Mouse (Mus musculus): ENCODE data around the gene Sema3b. TPM values are rescaled to one million over a fixed set of nuclear protein-coding genes. Genes with fewer than 3 reads are reported as not detected.

Sema3b gene
- total RNA-seq, 2 experiments from 2014 or later: not detected

DNA sequence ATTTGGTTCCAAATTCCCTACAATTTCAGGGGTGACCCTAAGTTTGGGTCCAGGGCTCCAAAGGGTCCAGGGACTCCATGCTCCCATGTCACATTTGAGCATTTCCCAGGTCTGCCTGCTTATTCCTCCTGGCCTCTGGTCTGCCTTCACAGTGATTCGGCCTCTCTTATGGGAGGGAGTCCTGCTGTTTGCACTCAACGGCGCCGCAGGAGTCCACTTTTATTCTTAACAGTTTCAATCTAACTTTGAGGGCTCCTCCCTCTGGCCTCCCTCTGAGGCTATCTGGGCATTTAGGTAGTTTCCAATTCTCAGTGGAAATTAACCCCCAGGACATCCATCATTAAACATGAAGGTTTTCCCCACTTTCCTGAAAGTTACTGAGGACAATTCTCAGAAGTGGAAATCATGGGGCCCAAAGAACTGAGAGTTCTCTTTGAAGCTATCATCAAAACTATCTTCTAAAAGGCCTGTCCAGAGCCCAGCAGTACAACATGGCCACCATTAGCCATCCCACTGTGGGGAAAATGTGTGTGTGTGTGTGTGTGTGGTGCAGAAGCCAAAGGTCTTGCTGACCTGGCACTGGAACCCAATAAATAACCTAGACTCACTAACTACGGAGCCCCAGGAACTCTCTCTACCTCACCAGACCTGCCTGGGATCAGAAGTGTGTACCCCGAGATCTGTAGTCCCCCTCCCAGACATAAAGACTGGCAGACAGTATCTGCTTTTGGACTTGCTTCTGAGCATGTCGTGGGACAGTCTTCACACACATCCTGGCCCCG is 14.6 kb downstream of the Sema3b start:
- ATAC-seq (replicated peaks; ENCODE audit: low FRiP score, poor library complexity, severe bottlenecking): no peak

DNA sequence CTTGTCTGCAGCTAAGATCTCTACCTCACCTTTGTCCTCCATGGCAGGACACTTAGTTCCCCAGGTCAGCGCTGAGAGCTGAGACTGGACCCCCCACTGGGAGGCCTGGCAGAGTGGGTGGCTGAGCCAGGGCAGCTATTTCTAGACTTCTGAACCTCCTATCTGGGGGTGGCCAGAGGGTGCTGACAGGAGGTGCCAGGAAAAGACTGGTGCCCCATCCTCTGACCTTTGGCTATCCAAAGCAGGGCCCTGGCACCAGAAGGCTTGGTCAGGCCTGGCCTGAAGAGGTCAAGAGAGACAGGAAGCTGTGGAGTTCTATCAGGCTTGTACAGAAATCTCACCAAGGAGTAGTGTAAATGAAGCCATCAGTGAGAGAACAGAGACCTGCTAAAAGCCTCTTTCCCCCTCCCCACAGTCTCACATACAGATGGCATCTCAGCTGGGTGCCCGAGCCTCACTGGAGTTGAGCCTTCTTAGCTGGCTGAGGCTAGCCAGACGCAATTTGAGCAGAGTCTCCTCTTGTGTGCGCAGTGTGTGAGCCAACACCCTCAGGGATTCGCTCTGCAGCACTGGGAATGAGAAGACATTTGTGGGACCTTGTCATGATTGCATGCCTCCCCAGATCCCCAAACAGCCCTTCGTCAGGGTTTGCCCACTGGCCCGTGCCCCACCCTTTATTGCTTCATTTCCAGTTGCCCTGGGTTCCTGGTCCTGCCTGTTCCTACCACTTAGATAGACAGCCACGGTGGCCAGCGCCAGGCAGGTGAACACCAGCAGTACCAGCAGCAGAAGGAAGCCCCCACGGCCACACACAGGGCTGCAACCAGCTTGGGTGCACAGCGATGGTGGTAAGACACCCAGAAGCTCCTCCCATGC is 15.7 kb downstream of the Sema3b start:
- no peak for ATAC-seq (replicated peaks; ENCODE audit: low FRiP score, poor library complexity, severe bottlenecking)

DNA sequence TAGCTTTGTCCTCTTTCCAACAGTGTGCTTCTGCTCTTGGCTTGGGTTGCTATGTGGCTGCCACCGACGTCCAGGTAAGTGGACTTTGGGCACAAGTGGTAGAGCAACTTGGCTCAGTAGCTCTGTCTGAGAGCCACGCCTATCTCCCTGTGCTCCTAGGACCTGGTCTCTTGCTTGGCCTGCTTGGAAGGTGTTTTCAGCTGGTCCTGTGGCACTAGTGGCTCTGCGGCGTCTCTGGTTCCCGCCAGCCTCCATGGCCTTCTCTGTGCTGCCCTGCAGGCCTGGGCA is 18.3 kb downstream of the Sema3b start:
- ATAC-seq (replicated peaks; ENCODE audit: low FRiP score, poor library complexity, severe bottlenecking): no peak

DNA sequence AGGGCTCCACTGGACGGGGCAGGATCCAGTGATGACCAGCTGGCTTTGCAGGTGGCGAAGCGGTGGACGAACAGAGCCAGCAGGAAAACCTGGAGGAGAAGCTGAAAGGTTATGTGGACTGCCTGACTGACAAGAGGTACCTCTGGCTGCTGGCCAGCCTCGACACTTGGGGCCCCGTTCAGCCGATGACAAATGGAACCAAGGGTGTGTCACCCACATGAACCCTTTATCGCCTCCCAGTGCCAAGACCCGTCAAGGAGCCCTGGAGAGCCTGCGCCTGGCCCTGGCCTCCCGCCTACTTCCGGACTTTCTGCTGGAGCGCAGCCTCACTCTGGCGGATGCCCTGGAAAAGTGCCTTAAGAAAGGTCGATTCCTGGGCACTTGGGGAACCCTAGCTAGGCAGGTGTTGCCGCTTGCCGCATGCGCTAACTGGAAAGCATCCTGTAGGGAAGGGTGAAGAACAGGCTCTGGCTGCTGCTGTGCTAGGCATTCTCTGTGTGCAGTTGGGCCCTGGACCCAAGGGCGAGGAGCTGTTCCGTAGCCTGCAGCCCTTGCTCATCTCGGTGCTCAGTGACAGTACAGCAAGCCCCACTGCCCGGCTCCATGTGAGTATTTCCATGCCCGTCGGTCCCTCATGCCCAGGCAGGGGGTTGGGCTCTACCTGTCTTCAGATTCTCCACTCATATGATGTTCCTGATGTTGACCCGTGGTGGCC is 18.8 kb downstream of the Sema3b start:
- peak; percentile 63 for ATAC-seq (replicated peaks; ENCODE audit: low FRiP score, poor library complexity, severe bottlenecking)

DNA sequence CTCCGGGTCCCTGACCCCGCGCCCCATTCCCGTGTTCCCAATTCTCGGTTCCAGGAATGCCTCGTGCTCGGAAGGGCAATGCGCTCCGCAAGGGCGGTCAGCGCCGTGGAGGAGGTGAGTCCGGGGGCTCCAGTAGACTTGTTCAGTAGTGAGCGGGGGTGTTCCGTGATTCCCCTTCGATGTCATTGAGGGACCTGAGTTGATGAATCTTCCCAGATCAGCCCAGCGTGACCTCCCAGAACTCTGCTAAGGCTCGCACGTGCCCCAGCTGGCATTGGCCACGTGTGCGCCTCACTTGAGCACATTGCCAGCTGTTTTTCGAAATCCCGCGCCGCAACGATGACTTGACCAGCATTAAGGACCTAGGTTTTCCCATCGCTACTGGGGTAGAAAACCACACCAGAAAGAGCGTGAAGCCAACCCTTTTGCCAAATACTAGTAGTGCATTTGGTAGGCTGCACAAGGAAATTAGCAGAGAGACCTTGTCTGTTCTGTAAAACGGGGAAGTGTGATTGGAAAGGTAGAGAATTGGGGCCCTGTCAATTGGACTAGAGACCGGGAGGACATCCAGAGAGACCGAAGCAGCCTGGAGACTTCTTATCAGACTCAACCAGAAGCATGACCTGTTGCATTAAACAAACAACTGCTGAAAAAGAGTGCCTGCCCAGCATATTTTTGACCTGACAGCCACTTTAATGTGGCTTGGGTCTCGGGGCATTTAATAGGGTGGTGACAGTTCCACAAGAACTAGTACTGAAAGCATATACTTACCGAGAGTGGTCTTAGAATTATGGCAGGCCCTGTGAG is 21.0 kb downstream of the Sema3b start:
- peak; percentile 47 for ATAC-seq (replicated peaks; ENCODE audit: low FRiP score, poor library complexity, severe bottlenecking)

DNA sequence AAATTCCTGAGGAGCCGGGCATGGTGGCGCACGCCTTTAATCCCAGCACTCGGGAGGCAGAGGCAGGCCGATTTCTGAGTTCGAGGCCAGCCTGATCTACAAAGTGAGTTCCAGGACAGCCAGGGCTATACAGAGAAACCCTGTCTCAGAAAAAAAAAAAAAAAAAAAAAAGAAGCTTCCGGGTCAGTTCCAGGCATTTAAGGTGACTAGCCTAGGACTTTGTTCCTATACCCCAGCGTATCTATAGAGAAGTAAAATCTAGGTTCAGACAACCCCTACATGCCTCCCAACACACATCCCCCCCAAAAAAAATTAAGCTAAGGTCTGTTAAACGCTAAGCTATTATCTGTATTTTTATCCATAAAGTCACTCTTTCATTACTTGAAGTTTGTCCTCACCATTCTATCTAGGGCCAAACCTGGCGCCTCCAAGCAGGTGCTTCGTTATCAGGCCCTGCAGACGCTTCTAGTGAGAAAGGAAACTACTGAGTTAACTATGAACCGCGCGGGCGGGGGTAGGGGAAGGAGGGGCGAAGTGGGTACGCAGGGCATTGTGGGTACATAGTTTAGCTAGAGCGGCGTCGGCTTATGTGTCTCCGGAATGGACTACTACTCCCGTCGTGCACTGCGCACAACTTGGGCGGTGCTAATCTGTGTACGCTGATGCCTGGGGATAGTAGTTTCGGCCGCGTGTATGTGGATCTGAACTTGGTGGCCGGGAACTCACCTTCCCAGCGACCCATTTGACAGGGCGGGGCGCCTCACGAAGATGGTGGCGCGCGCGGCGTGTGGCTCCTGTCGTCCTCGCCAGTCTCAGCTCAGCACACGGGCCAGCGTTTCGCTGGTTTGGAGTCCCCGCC is 21.8 kb downstream of the Sema3b start, which contains the start of gene Ifrd2:
TSS of gene Ifrd2 (plus strand) at position 669 of the 859 bp plus-strand sequence.
- peak; percentile 72 for ATAC-seq (replicated peaks; ENCODE audit: low FRiP score, poor library complexity, severe bottlenecking)

DNA sequence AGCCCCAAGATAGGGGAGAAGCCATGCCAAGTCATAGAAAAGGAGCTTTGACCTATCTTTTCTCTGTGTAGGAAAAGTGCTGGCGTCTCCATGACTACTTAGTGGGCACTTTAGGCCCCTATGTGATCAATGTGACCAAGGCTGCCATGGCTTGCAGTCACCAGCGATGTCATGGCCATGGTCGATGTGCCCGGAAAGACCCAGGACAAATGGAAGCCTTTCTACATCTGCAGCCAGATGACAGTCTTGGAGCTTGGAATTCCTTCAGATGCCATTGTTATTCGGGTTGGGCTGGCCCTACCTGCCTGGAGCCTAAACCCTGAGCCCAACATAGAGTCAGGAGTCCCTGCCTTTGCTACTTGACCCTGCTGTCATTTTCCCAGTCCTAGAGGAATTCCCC is 22.5 kb downstream of the Sema3b start:
- ATAC-seq (replicated peaks; ENCODE audit: low FRiP score, poor library complexity, severe bottlenecking): no peak

DNA sequence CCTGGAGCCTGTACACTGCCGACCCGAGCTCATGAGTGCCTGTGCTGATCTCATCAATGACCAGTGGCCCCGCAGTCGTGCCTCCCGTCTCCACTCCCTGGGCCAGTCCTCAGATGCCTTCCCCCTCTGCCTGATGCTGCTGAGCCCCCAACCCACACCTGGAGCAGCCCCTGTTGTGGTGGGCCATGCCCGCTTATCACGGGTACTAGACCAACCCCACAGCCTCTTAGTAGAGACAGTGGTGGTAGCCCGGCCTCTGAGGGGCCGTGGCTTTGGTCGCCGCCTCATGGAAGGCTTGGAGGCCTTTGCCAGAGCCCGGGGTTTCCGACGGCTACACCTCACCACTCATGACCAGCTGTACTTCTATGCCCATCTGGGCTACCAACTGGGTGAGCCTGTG is 25.9 kb downstream of the Sema3b start:
- no peak for ATAC-seq (replicated peaks; ENCODE audit: low FRiP score, poor library complexity, severe bottlenecking)

DNA sequence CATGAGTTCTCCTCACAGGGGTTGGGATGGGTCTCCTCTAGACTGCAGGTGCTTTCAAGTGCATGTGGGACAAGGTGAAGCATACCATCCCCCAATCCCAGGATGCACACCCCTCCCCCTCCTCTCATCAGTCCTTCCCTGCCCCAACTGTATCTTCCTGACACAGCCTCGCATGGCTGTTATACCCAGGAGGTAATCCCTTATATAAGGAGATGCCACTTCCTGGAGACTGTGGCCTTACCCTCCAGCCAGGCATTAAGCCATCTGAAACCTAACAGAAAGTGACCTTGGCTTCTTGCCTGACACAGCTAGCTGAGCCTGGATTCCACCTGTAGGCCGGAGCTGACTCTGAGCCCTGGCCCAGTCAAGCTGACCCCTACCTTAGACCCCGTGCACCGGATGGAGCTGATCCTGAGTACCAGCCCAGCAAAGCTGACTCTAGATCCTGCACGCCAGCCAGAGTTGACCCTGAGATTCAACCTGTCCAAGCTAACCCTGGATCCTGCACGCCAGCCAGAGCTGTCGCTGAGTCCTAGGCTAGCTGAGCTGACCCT is 26.4 kb downstream of the Sema3b start:
- ATAC-seq (replicated peaks; ENCODE audit: low FRiP score, poor library complexity, severe bottlenecking): no peak

DNA sequence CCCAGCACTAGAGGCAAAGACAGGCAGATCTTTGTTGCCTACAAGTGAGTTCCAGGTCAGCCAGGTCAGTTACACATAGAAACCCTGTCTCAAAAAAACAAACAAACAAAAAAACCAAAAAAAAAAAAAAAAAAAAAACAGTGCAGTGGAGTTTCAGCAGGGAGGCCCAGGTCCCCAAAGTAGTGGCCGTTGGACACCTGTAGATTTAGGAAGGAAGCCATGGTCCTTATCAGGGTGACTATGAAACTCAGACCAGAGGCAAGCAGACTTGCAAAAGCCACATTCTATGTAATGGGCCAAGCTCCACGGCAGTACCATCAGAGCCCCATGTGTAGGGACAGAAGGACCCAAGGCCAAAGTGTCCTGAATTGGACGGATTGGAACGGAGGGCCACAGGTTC is 27.4 kb downstream of the Sema3b start:
- no peak for ATAC-seq (replicated peaks; ENCODE audit: low FRiP score, poor library complexity, severe bottlenecking)

DNA sequence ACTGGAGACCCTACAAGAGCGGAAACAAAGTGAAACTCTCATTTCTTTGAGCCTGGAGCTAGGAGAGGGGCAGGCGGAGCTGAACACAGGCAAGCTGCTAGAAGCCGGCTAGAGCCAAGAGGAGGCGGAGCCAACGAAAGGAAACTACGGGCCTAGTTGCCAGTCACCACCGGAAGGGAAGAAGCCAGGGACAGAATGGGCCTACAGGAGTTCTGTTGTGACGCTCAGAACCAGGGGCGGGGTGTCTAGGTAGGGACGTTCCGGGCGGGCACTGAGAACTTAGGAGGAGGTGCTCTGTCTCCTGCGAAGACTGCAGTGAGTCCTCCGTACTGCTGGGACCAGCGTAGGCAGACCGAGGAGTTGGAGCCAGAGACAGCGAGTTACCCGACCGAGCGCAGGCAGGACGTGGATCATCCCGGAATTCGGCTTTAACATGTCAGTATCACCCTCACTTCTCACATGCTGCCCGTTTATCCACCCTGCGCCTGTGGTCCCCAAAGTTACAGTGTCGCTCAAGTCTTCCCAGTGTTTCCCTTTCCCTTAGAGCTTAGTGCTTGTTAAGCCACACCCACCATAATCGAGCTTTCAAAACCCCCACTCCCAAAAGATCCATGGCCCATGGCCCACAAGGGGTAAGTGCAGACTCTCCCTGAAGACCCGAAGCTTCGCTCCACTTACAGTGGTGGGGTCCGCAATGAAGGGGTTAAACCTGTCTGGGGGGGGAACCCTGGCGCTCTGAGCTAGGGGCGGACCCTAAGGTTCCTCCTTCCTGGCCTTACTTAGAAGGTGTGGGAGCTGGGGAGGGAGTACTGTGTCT is 28.3 kb downstream of the Sema3b start, which contains the start of gene Hyal3:
TSS of gene Hyal3 (plus strand) at position 318 of the 817 bp plus-strand sequence.
- ATAC-seq (replicated peaks; ENCODE audit: low FRiP score, poor library complexity, severe bottlenecking): peak; percentile 78

DNA sequence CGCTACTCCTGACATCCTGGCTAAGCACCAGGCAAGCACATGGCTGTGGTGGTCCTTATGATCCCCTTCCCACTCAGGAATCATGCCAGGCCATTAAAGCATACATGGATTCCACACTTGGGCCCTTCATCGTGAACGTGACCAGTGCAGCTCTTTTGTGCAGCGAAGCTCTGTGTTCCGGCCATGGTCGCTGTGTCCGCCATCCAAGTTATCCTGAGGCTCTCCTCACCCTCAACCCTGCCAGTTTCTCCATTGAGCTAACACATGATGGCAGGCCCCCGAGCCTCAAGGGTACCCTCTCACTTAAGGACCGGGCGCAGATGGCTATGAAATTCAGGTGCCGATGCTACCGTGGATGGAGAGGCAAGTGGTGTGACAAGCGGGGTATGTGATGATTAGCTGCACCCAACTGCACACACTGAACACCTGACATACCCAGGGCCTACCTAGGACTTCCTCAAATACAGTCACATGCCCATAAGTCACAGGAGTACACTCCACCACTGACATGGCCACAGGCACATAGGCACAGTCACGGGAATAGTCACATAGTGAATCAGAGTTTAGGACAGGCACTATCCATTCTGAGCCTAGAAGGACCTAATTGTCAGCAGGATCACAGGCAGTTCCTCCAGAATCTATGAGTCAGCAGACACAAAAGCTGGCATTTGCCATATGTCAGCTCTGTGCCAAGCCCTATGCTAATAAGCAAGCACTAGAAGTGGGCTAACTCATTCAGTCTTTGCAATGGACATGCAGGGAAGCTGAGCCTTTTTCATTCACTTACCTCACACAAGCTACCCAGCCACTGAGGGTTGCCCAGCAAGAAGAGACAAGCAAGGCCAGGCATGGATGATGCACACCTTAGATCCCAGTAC is 29.8 kb downstream of the Sema3b start:
- ATAC-seq (replicated peaks; ENCODE audit: low FRiP score, poor library complexity, severe bottlenecking): no peak

DNA sequence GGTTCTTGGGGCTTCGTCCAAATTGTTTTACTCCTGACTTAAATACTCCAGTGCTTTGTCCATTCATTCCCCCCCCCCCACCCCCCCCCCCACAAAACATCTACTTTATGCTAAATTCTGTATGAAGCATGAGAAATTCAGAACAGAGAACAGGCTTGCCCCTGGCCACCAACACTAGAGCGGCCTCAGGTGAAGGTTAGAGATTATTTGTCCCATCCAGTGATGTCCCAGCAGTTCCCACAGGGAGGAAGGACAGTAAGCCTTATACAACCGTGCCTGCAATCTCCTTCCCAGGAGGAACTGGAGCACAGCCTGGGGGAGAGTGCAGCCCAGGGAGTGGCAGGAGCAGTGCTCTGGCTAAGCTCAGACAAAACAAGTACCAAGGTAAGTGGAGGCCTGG is 30.4 kb downstream of the Sema3b start, which contains the start of gene Naa80:
TSS of gene Naa80 (plus strand) at position 301 of the 400 bp plus-strand sequence.
- no peak for ATAC-seq (replicated peaks; ENCODE audit: low FRiP score, poor library complexity, severe bottlenecking)

DNA sequence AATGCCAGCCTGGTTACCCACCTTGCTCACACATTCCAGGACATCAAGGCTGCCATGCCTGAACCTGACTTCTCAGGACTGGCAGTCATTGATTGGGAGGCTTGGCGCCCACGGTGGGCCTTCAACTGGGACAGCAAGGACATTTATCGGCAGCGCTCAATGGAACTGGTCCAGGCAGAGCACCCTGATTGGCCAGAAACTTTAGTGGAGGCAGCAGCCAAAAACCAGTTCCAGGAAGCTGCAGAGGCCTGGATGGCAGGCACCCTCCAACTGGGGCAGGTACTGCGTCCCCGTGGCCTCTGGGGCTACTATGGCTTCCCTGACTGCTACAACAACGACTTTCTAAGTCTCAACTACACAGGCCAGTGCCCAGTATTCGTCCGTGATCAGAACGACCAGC is 31.2 kb downstream of the Sema3b start:
- ATAC-seq (replicated peaks; ENCODE audit: low FRiP score, poor library complexity, severe bottlenecking): no peak

DNA sequence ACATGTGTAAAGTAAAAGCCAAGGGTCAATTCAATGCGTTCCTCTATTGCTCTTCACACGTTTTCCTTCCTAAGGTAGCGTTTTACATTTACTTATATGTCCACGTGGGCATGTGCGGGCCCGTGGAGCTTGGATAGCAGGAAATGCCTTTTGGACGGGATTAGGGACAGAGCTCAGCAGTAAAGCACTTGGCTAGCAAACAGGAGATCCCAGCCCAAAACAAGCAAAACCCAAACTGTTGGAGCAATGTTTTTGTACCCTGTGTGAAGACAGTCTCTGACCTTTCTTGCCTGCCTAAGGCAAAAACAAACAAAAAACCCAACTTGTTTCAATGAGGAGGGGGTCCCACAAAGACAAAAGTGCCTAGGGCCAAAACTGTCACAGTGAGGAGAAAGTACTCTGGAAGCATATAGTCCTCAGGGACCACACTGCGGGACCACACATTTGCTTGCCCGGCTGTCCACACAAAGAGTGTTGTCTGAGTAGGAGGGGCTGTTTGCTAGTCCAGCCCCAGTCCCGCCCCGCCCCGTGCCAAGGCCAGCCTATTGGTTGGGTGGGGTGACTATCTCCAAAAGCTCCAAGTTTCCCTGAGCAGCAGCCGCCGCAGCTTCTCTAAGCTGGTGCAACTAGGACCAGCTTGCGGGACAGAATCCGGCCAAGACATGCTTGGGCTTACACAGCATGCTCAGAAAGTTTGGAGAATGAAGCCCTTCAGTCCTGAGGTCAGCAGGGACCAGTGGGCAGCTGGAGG is 32.5 kb downstream of the Sema3b start, which contains the start of gene Hyal1:
TSS of gene Hyal1 (plus strand) at position 571 of the 751 bp plus-strand sequence.
- peak; percentile 81 for ATAC-seq (replicated peaks; ENCODE audit: low FRiP score, poor library complexity, severe bottlenecking)
